Mouse (Mus musculus) ES-CJ7 (cell line): ENCODE measurements around the gene Stx8.

ENCODE experiments used
- DNase-seq: peaks from one replicate; pipeline ENCODE4 v3.0.0; 2011; ENCODE audit warnings: low read depth, low spot score

Stx8 gene

GRCm38 (mm10) chr11:68035303-68035891 lies 69.4 kb downstream of the Stx8 start:
- DNase-seq: no peak

DNA sequence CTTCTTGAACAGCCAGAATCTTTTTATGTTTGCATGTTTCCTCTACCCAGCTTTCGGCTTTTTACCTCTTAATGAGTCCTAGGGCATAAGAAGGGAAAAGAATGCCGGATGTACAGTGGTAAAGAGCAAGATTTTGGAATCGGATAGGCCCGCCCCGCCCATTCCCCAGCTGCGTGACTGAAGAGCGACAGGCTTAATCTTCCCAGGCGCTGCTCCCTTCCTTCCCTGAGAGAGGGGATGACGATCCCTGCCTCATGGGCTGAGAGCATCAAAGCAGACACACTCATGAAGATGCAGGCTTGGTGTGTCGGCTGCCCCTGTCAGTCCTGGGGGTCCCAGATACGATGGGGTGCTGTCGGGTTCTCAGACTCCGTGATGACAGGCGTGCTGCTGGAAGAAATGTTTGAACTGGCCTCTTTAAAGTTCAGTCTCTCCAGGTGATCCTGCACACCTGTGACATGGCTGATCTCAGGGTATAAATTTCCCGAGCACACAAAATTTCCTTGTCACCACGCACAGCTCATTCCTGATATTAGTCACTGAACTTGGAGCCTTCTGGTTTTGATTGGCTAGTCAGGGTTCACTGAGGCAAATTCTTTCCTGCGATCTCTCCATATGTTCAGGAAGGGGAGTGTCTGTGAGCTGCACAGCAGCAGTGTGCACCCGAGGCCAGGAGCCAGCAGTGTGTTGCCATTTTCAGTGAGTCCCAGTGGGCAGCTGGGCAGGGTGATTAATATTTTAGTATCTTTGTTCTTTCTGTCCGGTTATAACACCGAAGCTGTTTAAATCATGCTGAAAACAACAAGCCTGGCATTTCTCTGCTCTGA lies 70.4 kb downstream of the Stx8 start:
- no peak for DNase-seq

GRCm38 (mm10) chr11:68037093-68037492 lies 71.1 kb downstream of the Stx8 start:
- DNase-seq: no peak

DNA sequence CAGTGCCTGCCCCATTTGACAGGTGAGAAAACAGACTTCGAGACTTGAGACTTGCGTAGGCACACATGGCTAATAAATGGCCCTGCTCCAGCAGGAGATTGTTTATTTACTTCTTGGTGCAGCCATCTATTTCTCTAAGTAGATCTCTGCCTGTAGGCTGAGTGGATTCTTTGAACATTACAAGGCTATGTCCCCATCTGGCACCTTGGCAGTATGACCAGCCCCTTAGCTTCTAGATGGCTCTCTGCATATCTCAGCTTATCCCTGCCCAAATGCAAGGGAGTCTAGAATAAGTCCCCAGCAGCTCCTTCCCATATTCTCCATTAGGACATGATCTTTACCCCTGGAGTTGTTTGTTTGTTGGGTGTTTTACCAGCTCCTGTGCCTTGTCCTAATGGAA lies 72.1 kb downstream of the Stx8 start:
- no peak for DNase-seq

- DNase-seq: no peak
Measured at GRCm38 (mm10) chr11:68044181-68044580, 78.2 kb downstream of the Stx8 start.

DNA sequence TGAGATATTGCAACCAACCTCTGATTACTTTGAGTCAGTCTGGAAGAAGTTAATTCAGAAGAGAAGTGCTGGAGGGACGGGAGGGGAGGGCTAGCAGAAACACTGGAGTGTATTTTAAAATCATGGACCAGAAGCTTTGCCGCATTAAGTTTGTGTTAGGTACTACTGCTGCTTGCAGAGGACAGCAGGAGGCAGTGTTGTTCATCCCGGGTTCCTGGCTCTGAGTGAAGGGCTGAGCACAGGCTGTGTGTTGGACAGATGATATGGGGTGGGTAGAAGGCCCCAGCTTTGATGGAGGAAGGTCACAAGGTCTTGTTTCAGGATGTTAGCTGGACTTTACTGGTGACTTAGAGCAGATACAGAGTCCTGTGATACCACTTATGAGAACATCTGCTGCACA lies 80.9 kb downstream of the Stx8 start:
- DNase-seq: peak; percentile 14

- no peak for DNase-seq
Measured at GRCm38 (mm10) chr11:68049261-68050165, 83.5 kb downstream of the Stx8 start.

DNA sequence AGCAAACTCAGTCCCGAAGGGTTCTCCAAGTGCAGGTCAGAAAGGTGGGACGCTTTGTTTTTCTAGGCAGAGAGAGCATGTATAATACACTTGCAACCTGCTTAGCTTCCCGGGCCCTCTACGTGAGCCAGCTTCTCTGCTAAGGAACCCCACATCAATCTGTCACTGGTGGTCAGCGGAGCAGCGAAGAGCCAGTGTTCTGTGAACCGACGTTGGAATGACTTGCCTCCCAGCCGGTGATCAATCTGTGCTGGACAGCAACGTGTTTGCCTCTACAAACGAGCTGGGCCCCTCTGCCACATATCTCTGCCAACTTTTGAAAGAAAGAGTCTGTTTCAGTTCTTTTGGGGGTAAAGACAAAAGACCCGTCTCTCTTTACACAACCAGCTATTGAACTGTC lies 84.7 kb downstream of the Stx8 start:
- DNase-seq: no peak

DNA sequence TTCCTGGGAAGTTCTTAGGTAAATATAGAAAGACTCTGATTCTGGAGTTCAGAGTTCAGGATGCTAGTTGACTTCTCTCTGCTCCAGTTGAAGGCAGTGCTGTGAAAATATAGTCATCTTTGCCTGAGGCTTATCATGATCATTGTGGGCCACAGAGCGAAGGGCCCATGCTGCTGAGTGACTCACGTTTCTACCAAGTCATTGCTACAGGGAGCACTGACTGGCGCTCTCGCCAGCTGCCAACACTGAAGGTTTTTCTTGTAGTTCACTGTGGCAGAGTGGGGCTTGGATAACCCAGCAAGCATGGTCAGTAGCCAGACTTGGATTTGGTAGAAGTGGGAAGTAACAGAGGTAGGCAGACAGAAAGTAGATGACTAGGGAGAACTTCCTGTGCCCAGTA lies 85.3 kb downstream of the Stx8 start:
- no peak for DNase-seq

- no peak for DNase-seq
Measured at GRCm38 (mm10) chr11:68058466-68059201, 92.6 kb downstream of the Stx8 start.

- DNase-seq: no peak
Measured at GRCm38 (mm10) chr11:68060651-68061050, 94.7 kb downstream of the Stx8 start.

- no peak for DNase-seq
Measured at GRCm38 (mm10) chr11:68062116-68062515, 96.1 kb downstream of the Stx8 start.

- DNase-seq: no peak
Measured at GRCm38 (mm10) chr11:68067806-68068205, 101.8 kb downstream of the Stx8 start.

- DNase-seq: no peak
Measured at GRCm38 (mm10) chr11:68070086-68070485, 104.1 kb downstream of the Stx8 start.

- DNase-seq: no peak
Measured at GRCm38 (mm10) chr11:68071836-68072235, 105.8 kb downstream of the Stx8 start.

DNA sequence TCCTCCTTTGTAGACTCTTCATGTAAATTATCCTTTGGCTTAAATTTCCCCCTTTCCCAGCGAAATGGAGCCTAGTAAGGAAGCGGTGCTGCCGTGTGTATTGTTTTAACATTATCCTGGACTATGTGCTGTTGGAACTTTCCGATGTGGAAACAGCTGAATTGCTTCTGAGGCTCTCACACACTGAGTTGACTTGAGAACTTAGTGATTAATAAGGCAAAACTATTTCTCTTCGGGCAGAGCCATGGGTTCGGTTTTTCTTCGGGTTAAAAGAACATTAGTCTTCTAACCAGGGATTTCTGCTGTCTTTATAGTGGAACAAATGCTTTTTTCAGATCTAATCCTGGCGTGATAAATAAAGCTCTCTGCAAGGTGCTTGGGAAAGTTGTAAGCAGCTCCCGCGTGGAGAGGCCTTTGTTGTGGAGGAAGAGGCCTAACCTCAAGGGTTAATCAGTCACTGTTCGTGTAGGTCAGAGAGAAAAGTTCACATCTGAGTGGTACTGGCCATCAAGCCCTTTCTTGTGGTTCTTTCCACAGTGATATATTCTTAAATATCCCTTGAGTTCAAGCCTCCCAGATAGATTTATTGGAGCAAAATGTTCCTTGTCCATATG lies 106.7 kb downstream of the Stx8 start:
- DNase-seq: no peak

- DNase-seq: no peak
Measured at GRCm38 (mm10) chr11:68074686-68075085, 108.7 kb downstream of the Stx8 start.

GRCm38 (mm10) chr11:68075331-68075730 lies 109.3 kb downstream of the Stx8 start:
- DNase-seq: no peak

DNA sequence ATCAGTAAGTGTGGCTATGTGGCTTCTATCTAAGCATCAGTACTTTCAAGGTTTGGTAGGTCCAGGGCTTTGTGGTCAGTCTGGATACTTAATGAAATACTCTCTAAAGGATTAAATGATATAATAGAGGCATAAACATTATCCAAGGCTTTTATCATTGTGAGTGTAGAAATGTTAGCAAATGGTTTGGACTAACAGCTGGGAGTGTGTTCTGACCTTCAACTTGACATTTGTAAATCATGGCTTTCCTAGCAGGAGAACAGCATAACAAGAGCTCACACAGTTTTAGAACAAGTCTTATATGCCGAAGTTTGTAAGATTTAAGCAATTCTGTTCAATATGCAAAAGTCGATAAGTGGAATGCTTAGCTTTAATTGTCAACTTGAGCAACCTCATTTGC lies 113.8 kb downstream of the Stx8 start:
- no peak for DNase-seq

DNA sequence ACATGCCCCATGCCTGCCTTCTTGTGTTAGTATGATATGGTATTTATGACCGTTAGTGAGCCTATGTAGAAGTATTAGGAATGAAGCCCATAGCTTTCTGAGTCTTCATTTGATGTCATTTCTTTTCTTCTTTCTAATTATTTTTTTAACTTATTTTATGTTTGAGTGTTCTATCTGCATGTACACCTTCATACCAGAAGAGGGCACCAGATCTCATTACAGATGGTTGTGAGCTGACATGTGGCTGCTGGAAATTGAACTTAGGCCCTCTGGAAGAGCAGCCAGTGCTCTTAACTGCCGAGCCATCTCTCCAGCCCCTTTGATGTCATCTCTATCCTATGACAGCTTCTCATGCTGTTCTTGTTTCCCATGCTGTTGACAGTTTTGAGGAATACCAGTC lies 115.0 kb downstream of the Stx8 start:
- DNase-seq: peak; percentile 32

DNA sequence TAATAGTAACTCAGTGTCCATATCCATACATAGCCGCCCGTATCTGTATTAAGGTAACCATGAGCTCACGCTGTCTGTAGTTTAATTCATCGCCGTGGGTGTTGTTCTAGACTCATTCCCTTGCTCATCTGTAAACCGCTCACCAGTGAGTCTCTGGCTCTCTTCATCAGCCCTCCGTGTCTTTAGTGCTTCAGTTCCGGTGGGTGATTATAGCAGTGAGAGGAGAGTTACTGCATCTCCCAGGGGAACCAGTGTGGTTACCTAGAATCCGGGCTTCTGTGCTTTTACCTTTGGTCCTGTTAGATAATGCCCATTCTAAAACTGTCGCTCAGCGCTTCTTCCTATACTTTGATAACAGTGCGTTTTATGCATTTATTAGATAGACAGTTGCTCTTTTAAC lies 116.8 kb downstream of the Stx8 start:
- no peak for DNase-seq
